Mouse (Mus musculus) hindbrain, embryonic 11.5 days (tissue): Measurements from ENCODE around the gene Nfia. TPM values are rescaled to one million over a fixed set of nuclear protein-coding genes. Genes with fewer than 3 reads are reported as not detected.

Experiments used
- ATAC-seq: fragments of 200-750 bp; cut with Nextera tagmentation; 2 replicates; pipeline ENCODE4 v1.8.0; 2017; ENCODE audit warnings: mild to moderate bottlenecking, moderate TSS enrichment, moderate library complexity; ENCODE audit not compliant: low FRiP score
- DNase-seq: peaks from one replicate; pipeline ENCODE4 v3.0.0-alpha.2; 2015; ENCODE audit warnings: low spot score
- H3K27ac ChIP-seq: fragments of 300-500 bp; sonication (generic); 2 replicates; pipeline ENCODE4 v1.5.1; 2014; ENCODE audit warnings: mild to moderate bottlenecking, low read depth, low read length
- H3K27me3 ChIP-seq: fragments of 300-500 bp; sonication (generic); 2 replicates; pipeline ENCODE4 v1.6.1; 2014; ENCODE audit warnings: mild to moderate bottlenecking, low read length, moderate library complexity, mixed read lengths; ENCODE audit not compliant: control insufficient read depth, insufficient read depth
- H3K36me3 ChIP-seq: fragments of 300-500 bp; sonication (generic); 2 replicates; pipeline ENCODE4 v1.6.1; 2014; ENCODE audit warnings: mild to moderate bottlenecking, low read length, moderate library complexity, mixed read lengths; ENCODE audit not compliant: control insufficient read depth, insufficient read depth
- H3K4me1 ChIP-seq: fragments of 300-500 bp; sonication (generic); replicated peaks from 2 replicates; pipeline ENCODE4 v1.6.1; 2014; ENCODE audit warnings: low read length, mixed read lengths; ENCODE audit not compliant: control insufficient read depth, insufficient read depth
- H3K4me2 ChIP-seq: fragments of 300-500 bp; sonication (generic); replicated peaks from 2 replicates; pipeline ENCODE4 v1.6.1; 2014; ENCODE audit warnings: mild to moderate bottlenecking, low read depth, low read length
- H3K4me3 ChIP-seq: fragments of 300-500 bp; sonication (generic); 2 replicates; pipeline ENCODE4 v1.5.1; 2014; ENCODE audit warnings: low read depth, low read length
- H3K9ac ChIP-seq: fragments of 300-500 bp; sonication (generic); 2 replicates; pipeline ENCODE4 v1.6.1; 2014; ENCODE audit warnings: low read depth, low read length
- H3K9me3 ChIP-seq: fragments of 300-500 bp; sonication (generic); 2 replicates; pipeline ENCODE4 v1.6.1; 2016; ENCODE audit warnings: low read length; ENCODE audit not compliant: control insufficient read depth
- WGBS: fragments of 180-500 bp; shearing (Covaris S2); extraction: QIAGEN DNeasy Blood & Tissue Kit; methylation state at CpG from one replicate; pipeline ENCODE4 v1.1.7; 2014; 5-methylcytosine and 5-hydroxymethylcytosine counted together
- polyA plus RNA-seq: library from polyadenylated mRNA; unstranded; fragments of >200 nt; fragmentation: Nextera tagmentation; extraction: Ambion mirVana; gene quantifications from 2 replicates; pipeline ENCODE4 v1.2.1, GENCODE M21; 2014

Nfia gene
- polyA plus RNA-seq, 1 experiment from 2014 or later, result 45.6 TPM

GRCm38 (mm10) chr4:97851698-97852097 is 79.2 kb downstream of the Nfia start:
- no peaks in the 10 kb centered on the region for H3K9me3 ChIP-seq
- H3K9ac ChIP-seq, result no peak overlapping the region
- no peaks in the 10 kb centered on the region for H3K27me3 ChIP-seq
- WGBS, result 77% methylated on average over 5 of the region's 5 CpGs
- H3K27ac ChIP-seq, result no peak overlapping the region
- no peak overlapping the region for H3K4me3 ChIP-seq
- no peak overlapping the region for H3K4me2 ChIP-seq
- no peak for DNase-seq
- H3K4me1 ChIP-seq, result no peaks in the 10 kb centered on the region
- no peak for ATAC-seq
- no peaks in the 10 kb centered on the region for H3K36me3 ChIP-seq

- H3K36me3 ChIP-seq, result no peaks in the 10 kb centered on the region
- H3K4me3 ChIP-seq, result no peak overlapping the region
- H3K9ac ChIP-seq, result no peak overlapping the region
- H3K4me1 ChIP-seq, result no peaks in the 10 kb centered on the region
- ATAC-seq (no peak), DNase-seq (no peak)
- no peaks in the 10 kb centered on the region for H3K27me3 ChIP-seq
- WGBS, result 90% methylated on average over 2 of the region's 2 CpGs
- no peak overlapping the region for H3K27ac ChIP-seq
- no peak overlapping the region for H3K4me2 ChIP-seq
- H3K9me3 ChIP-seq, result no peaks in the 10 kb centered on the region
Measured at GRCm38 (mm10) chr4:97852626-97853025, 80.1 kb downstream of the Nfia start.

GRCm38 (mm10) chr4:97854779-97855178 is 82.2 kb downstream of the Nfia start:
- Histone ChIP-seq H3K9me3 (no peaks in the 10 kb centered on the region), H3K27ac (no peak overlapping the region), H3K4me3 (no peak overlapping the region), H3K4me2 (no peak overlapping the region), H3K4me1 (no peaks in the 10 kb centered on the region), H3K36me3 (no peaks in the 10 kb centered on the region), H3K9ac (no peak overlapping the region), H3K27me3 (no peaks in the 10 kb centered on the region)
- ATAC-seq (no peak), DNase-seq (no peak)
- WGBS, result 88% methylated on average over 4 of the region's 4 CpGs

GRCm38 (mm10) chr4:97855712-97856420 is 83.3 kb downstream of the Nfia start:
- Histone ChIP-seq H3K4me1 (no peaks in the 10 kb centered on the region), H3K9me3 (no peaks in the 10 kb centered on the region), H3K9ac (no peak overlapping the region), H3K27ac (no peak overlapping the region), H3K27me3 (no peaks in the 10 kb centered on the region), H3K4me2 (no peak overlapping the region), H3K4me3 (no peak overlapping the region), H3K36me3 (no peaks in the 10 kb centered on the region)
- ATAC-seq (no peak), DNase-seq (no peak)
- 90% methylated on average over 8 of the region's 8 CpGs for WGBS

- WGBS, result 95% methylated on average over 2 of the region's 2 CpGs
- ATAC-seq, result no peak
Measured at GRCm38 (mm10) chr4:97857549-97857948, 85.0 kb downstream of the Nfia start.

GRCm38 (mm10) chr4:97859431-97859830 is 86.9 kb downstream of the Nfia start:
- 76% methylated on average over 4 of the region's 4 CpGs for WGBS
- ATAC-seq, result no peak
- no peaks in the 10 kb centered on the region for H3K36me3 ChIP-seq

More at GRCm38 (mm10) chr4:97857549-97857948, 85.0 kb downstream of the Nfia start:
- no peaks in the 10 kb centered on the region for H3K27me3 ChIP-seq
- no peak overlapping the region for H3K4me2 ChIP-seq
- H3K9me3 ChIP-seq, result no peaks in the 10 kb centered on the region
- H3K4me3 ChIP-seq, result no peak overlapping the region
- H3K4me1 ChIP-seq, result no peaks in the 10 kb centered on the region
- no peaks in the 10 kb centered on the region for H3K36me3 ChIP-seq
- no peak for DNase-seq
- H3K27ac ChIP-seq, result no peak overlapping the region
- H3K9ac ChIP-seq, result no peak overlapping the region

GRCm38 (mm10) chr4:97860376-97860775 is 87.8 kb downstream of the Nfia start:
- Histone ChIP-seq H3K9me3 (no peaks in the 10 kb centered on the region), H3K9ac (no peak overlapping the region), H3K27me3 (no peaks in the 10 kb centered on the region), H3K4me3 (no peak overlapping the region), H3K4me2 (no peak overlapping the region), H3K4me1 (no peaks in the 10 kb centered on the region), H3K27ac (no peak overlapping the region), H3K36me3 (no peaks in the 10 kb centered on the region)
- no peak for DNase-seq
- no peak for ATAC-seq
- 66% methylated on average over 3 of the region's 3 CpGs for WGBS

More at GRCm38 (mm10) chr4:97859431-97859830, 86.9 kb downstream of the Nfia start:
- Histone ChIP-seq H3K4me1 (no peaks in the 10 kb centered on the region), H3K4me2 (no peak overlapping the region), H3K4me3 (no peak overlapping the region), H3K9me3 (no peaks in the 10 kb centered on the region), H3K27me3 (no peaks in the 10 kb centered on the region), H3K9ac (no peak overlapping the region), H3K27ac (no peak overlapping the region)
- DNase-seq, result no peak

GRCm38 (mm10) chr4:97860791-97861344 is 88.3 kb downstream of the Nfia start:
- DNase-seq, result no peak
- H3K9me3 ChIP-seq, result no peaks in the 10 kb centered on the region
- no peaks in the 10 kb centered on the region for H3K4me1 ChIP-seq
- no peaks in the 10 kb centered on the region for H3K27me3 ChIP-seq
- H3K4me2 ChIP-seq, result no peak overlapping the region
- H3K27ac ChIP-seq, result no peak overlapping the region
- no peak overlapping the region for H3K4me3 ChIP-seq
- WGBS, result 94% methylated on average over 8 of the region's 8 CpGs
- no peak for ATAC-seq
- H3K9ac ChIP-seq, result no peak overlapping the region
- no peaks in the 10 kb centered on the region for H3K36me3 ChIP-seq

- WGBS, result 83% methylated on average over 6 of the region's 6 CpGs
- Histone ChIP-seq H3K9ac (no peak overlapping the region), H3K4me3 (no peak overlapping the region), H3K27ac (no peak overlapping the region), H3K27me3 (no peaks in the 10 kb centered on the region), H3K9me3 (no peaks in the 10 kb centered on the region), H3K36me3 (no peaks in the 10 kb centered on the region), H3K4me1 (no peaks in the 10 kb centered on the region), H3K4me2 (no peak overlapping the region)
- DNase-seq, result no peak
- no peak for ATAC-seq
Measured at GRCm38 (mm10) chr4:97862379-97862778, 89.8 kb downstream of the Nfia start.
